Mouse (Mus musculus) CH12.LX (cell line): ENCODE results near the gene Pcx. TPM values are rescaled to one million over a fixed set of nuclear protein-coding genes. Genes with fewer than 3 reads are reported as not detected.

ENCODE experiments used
- DNase-seq: peaks from one replicate; pipeline ENCODE4 v3.0.0-alpha.2; 2013; ENCODE audit errors: extremely low read depth
- H3K27ac ChIP-seq: 2 replicates; pipeline ENCODE4 v1.5.1; 2012; ENCODE audit warnings: low read depth, mild to moderate bottlenecking, control low read depth, moderate library complexity; ENCODE audit not compliant: insufficient read depth
- H3K27me3 ChIP-seq: replicated peaks from 2 replicates; pipeline ENCODE3; 2012; ENCODE audit warnings: inconsistent platforms
- H3K36me3 ChIP-seq, 2 experiments: replicated peaks in 1 of 2; 2 replicates each; pipeline versions ENCODE3 to v1.6.1; 2012; ENCODE audit warnings: inconsistent platforms in 1 of 2, low read length in 1 of 2, mild to moderate bottlenecking in 1 of 2, mixed read lengths in 1 of 2, moderate library complexity in 1 of 2; ENCODE audit not compliant: control insufficient read depth in 1 of 2, insufficient read depth in 1 of 2
- H3K4me1 ChIP-seq, 2 experiments: 2 replicates each; pipeline ENCODE4 v1.6.1; 2012; ENCODE audit warnings: inconsistent platforms in 1 of 2, moderate library complexity in 1 of 2; ENCODE audit not compliant: insufficient read depth in 2 of 2, control insufficient read depth in 1 of 2
- H3K4me2 ChIP-seq: 2 replicates; pipeline ENCODE4 v1.6.1; 2012; ENCODE audit warnings: low read depth, mild to moderate bottlenecking, control low read depth; ENCODE audit not compliant: poor library complexity, insufficient read depth, severe bottlenecking
- H3K4me3 ChIP-seq, 3 experiments: fragments of 150-350 bp in 1 of 3; sonication (generic) in 1 of 3; replicated peaks in 1 of 3; 2 replicates each; pipeline versions ENCODE3 to v1.5.1; 2011 to 2012; ENCODE audit warnings: low read depth in 2 of 3, low read length in 2 of 3, mild to moderate bottlenecking in 2 of 3, moderate library complexity in 2 of 3, control low read depth in 1 of 3, improper control_type of control experiment in 1 of 3, inconsistent platforms in 1 of 3, mixed read lengths in 1 of 3; ENCODE audit not compliant: poor library complexity in 1 of 3
- H3K79me2 ChIP-seq: replicated peaks from 2 replicates; pipeline ENCODE4 v1.6.1; 2012; ENCODE audit warnings: mild to moderate bottlenecking, moderate library complexity; ENCODE audit not compliant: control insufficient read depth, poor library complexity, insufficient read depth, severe bottlenecking; ENCODE audit errors: extremely low read depth
- H3K9ac ChIP-seq: 2 replicates; pipeline ENCODE4 v1.6.1; 2012; ENCODE audit warnings: low read depth, mild to moderate bottlenecking, control low read depth, moderate library complexity; ENCODE audit not compliant: insufficient read depth
- H3K9me3 ChIP-seq: replicated peaks from 2 replicates; pipeline ENCODE3; 2012; ENCODE audit warnings: low read length, inconsistent platforms, mixed read lengths
- CHD2 ChIP-seq: IDR thresholded peaks from 2 replicates; pipeline ENCODE4 v1.6.1; 2011; ENCODE audit warnings: low read length, improper control_type of control experiment
- CTCF ChIP-seq, 2 experiments: IDR thresholded peaks in 1 of 2; conservative IDR thresholded peaks in 1 of 2; 2 replicates each; pipeline ENCODE4 v1.5.1; 2011 to 2012; ENCODE audit warnings: low read depth in 2 of 2, low read length in 2 of 2, improper control_type of control experiment in 1 of 2, inconsistent platforms in 1 of 2, mild to moderate bottlenecking in 1 of 2, moderate library complexity in 1 of 2
- EP300 ChIP-seq: IDR thresholded peaks from 2 replicates; pipeline ENCODE4 v1.6.1; 2011; ENCODE audit warnings: low read length, improper control_type of control experiment
- JUND ChIP-seq: conservative IDR thresholded peaks from 2 replicates; pipeline ENCODE4 v1.6.1; 2011; ENCODE audit warnings: low read depth, low read length, improper control_type of control experiment
- KAT2A ChIP-seq: IDR thresholded peaks from 2 replicates; pipeline ENCODE4 v1.6.1; 2012; ENCODE audit warnings: low read length, improper control_type of control experiment, inconsistent platforms; ENCODE audit not compliant: insufficient replicate concordance
- MAX ChIP-seq: IDR thresholded peaks from 2 replicates; pipeline ENCODE4 v1.6.1; 2011; ENCODE audit warnings: low read length, improper control_type of control experiment
- MAZ ChIP-seq: IDR thresholded peaks from 2 replicates; pipeline ENCODE4 v1.6.1; 2012; ENCODE audit warnings: low read depth, mild to moderate bottlenecking, inconsistent platforms, low read length, improper control_type of control experiment, moderate library complexity
- MEF2A ChIP-seq: IDR thresholded peaks from 2 replicates; pipeline ENCODE4 v1.6.1; 2014; ENCODE audit warnings: low read depth, mild to moderate bottlenecking, inconsistent platforms, low read length, improper control_type of control experiment, borderline replicate concordance
- MXI1 ChIP-seq: IDR thresholded peaks from 2 replicates; pipeline ENCODE4 v1.6.1; 2011; ENCODE audit warnings: mild to moderate bottlenecking, low read depth, low read length, improper control_type of control experiment
- NELFE ChIP-seq: IDR thresholded peaks from 2 replicates; pipeline ENCODE4 v1.6.1; 2011; ENCODE audit warnings: low read depth, low read length, improper control_type of control experiment
- NRF1 ChIP-seq: IDR thresholded peaks from 2 replicates; pipeline ENCODE4 v1.6.1; 2014; ENCODE audit warnings: low read depth, mild to moderate bottlenecking, inconsistent platforms, low read length, improper control_type of control experiment, moderate library complexity
- RAD21 ChIP-seq: IDR thresholded peaks from 2 replicates; pipeline ENCODE4 v1.6.1; 2011; ENCODE audit warnings: low read depth, mild to moderate bottlenecking, low read length, improper control_type of control experiment, moderate library complexity
- RCOR1 ChIP-seq: conservative IDR thresholded peaks from 2 replicates; pipeline ENCODE4 v1.6.1; 2012; ENCODE audit warnings: low read depth, mild to moderate bottlenecking, inconsistent platforms, low read length, improper control_type of control experiment
- SIN3A ChIP-seq: IDR thresholded peaks from 2 replicates; pipeline ENCODE4 v1.6.1; 2012; ENCODE audit warnings: low read length, improper control_type of control experiment, inconsistent platforms
- SMC3 ChIP-seq: IDR thresholded peaks from 2 replicates; pipeline ENCODE4 v1.6.1; 2011; ENCODE audit warnings: low read depth, low read length, improper control_type of control experiment
- TBP ChIP-seq: conservative IDR thresholded peaks from 2 replicates; pipeline ENCODE4 v1.6.1; 2011; ENCODE audit warnings: low read depth, low read length, improper control_type of control experiment
- TCF12 ChIP-seq: IDR thresholded peaks from 2 replicates; pipeline ENCODE4 v1.6.1; 2014; ENCODE audit warnings: low read depth, mild to moderate bottlenecking, inconsistent platforms, low read length, improper control_type of control experiment
- USF1 ChIP-seq: IDR thresholded peaks from 2 replicates; pipeline ENCODE4 v1.6.1; 2014; ENCODE audit warnings: low read depth, mild to moderate bottlenecking, inconsistent platforms, low read length, improper control_type of control experiment
- USF2 ChIP-seq: conservative IDR thresholded peaks from 2 replicates; pipeline ENCODE4 v1.6.1; 2011; ENCODE audit warnings: low read depth, low read length, improper control_type of control experiment
- ZC3H11A ChIP-seq: IDR thresholded peaks from 2 replicates; pipeline ENCODE4 v1.6.1; 2012; ENCODE audit warnings: low read depth, mild to moderate bottlenecking, inconsistent platforms, low read length, improper control_type of control experiment
- ZKSCAN1 ChIP-seq: IDR thresholded peaks from 2 replicates; pipeline ENCODE4 v1.6.1; 2012; ENCODE audit warnings: low read depth, inconsistent platforms, low read length, improper control_type of control experiment, borderline replicate concordance
- ZMIZ1 ChIP-seq: IDR thresholded peaks from 2 replicates; pipeline ENCODE4 v1.6.1; 2012; ENCODE audit warnings: low read depth, mild to moderate bottlenecking, inconsistent platforms, low read length, improper control_type of control experiment
- ZNF384 ChIP-seq: IDR thresholded peaks from 2 replicates; pipeline ENCODE4 v1.6.1; 2012; ENCODE audit warnings: low read depth, low read length, improper control_type of control experiment, inconsistent platforms
- dilution Hi-C: fragments of 300-500 bp; cut with MboI; formaldehyde crosslinking; loops from 2 replicates; pipeline ENCODE4 v1.14.3; 2020; ENCODE audit warnings: low sequenced_read_pairs; ENCODE audit not compliant: extremely low pct_unique_long_range_greater_than_20kb, extremely low pct_ligation_motif_present
- in situ Hi-C: fragments of 300-500 bp; cut with MboI; formaldehyde crosslinking; loops from 3 replicates; pipeline ENCODE4 v1.14.3; 2019; ENCODE audit warnings: low sequenced_read_pairs, low pct_ligation_motif_present, low pct_unique_long_range_greater_than_20kb, mixed read lengths
- polyA plus RNA-seq: library from polyadenylated mRNA; unstranded; fragments of >175 nt; gene quantifications from 2 replicates; pipeline ENCODE4 v1.2.1, GENCODE M21; 2012; ENCODE audit warnings: low read depth; ENCODE audit not compliant: insufficient read length
- total RNA-seq, 2 experiments: library from RNA; depleted of rRNA; stranded (reverse); fragments of 300-350 nt in 1 of 2; fragments of >200 nt in 1 of 2; gene quantifications; 2 replicates each; pipeline ENCODE4 v1.2.3; 2012 to 2014

The Pcx gene
- total and polyA plus RNA-seq, 3 experiments: 7.7 to 14.2 (median 10.7) TPM

- TF ChIP-seq SMC3 (no peak), ZKSCAN1 (no peak), CHD2 (no peak), ZMIZ1 (no peak), MAX (no peak), SIN3A (no peak), MXI1 (no peak)
- TF ChIP-seq, all 38 proteins: peak for 0
- no peak overlapping the region for H3K9ac ChIP-seq
- no peaks in the 10 kb centered on the region for H3K79me2 ChIP-seq
- in situ Hi-C loops: no loop called here
- no peak for DNase-seq
- no peak overlapping the region for H3K4me3 ChIP-seq
- dilution Hi-C loops: no loop called here
- H3K4me2 ChIP-seq: no peak overlapping the region
- H3K4me1 ChIP-seq: no peaks in the 10 kb centered on the region; a peak in 1 of 4 replicates
- no peaks in the 10 kb centered on the region for H3K9me3 ChIP-seq
- H3K27me3 ChIP-seq: no peaks in the 10 kb centered on the region
- H3K36me3 ChIP-seq: no peaks in the 10 kb centered on the region
- no peak overlapping the region for H3K27ac ChIP-seq
Observed at GRCm38 (mm10) chr19:4587426-4587825, 77.2 kb downstream of the Pcx start.

GRCm38 (mm10) chr19:4588430-4588829, 78.2 kb downstream of the Pcx start:
- no peak for TF ChIP-seq MEF2A
- TF ChIP-seq ZNF384: no peak
- no peak for TF ChIP-seq NELFE
- TF ChIP-seq EP300: no peak
- no peak for TF ChIP-seq MAZ
- no peak for TF ChIP-seq CHD2
- no peak for TF ChIP-seq USF1
- no peak for TF ChIP-seq RCOR1
- H3K4me1 ChIP-seq: no peaks in the 10 kb centered on the region; a peak in 1 of 4 replicates
- no peak for DNase-seq
- in situ Hi-C loops: no loop called here
- no peak overlapping the region for H3K4me3 ChIP-seq
- H3K9me3 ChIP-seq: no peaks in the 10 kb centered on the region
- no peaks in the 10 kb centered on the region for H3K79me2 ChIP-seq
- dilution Hi-C loops: no loop called here
- no peak overlapping the region for H3K27ac ChIP-seq
- no peaks in the 10 kb centered on the region for H3K36me3 ChIP-seq
- H3K4me2 ChIP-seq: no peak overlapping the region
- H3K9ac ChIP-seq: no peak overlapping the region
- no peaks in the 10 kb centered on the region for H3K27me3 ChIP-seq

GRCm38 (mm10) chr19:4589081-4589480, 78.8 kb downstream of the Pcx start:
- in situ Hi-C loops: no loop called here
- peak; percentile 45 for TF ChIP-seq RAD21
- no peak for TF ChIP-seq KAT2A
- no peak for TF ChIP-seq SIN3A
- no peak for TF ChIP-seq EP300
- TF ChIP-seq JUND: no peak
- no peak for TF ChIP-seq NRF1
- TF ChIP-seq TCF12: no peak
- no peak for TF ChIP-seq ZKSCAN1
- TF ChIP-seq SMC3: 0 out of 2 replicates have a peak, but pooled peaks have one; percentile 10
- TF ChIP-seq TBP: no peak
- peak in 1 of 2 experiments; percentile 47; a peak in 2 of 4 replicates for TF ChIP-seq CTCF (conservative IDR thresholded peaks at IDR 0.05 in 1 of 2, IDR thresholded peaks at IDR 0.05 in 1 of 2; ENCODE audit: low read depth in 2 of 2, low read length in 2 of 2)
- no peak for TF ChIP-seq NELFE
- TF ChIP-seq USF2: no peak
- no peak for TF ChIP-seq ZC3H11A
- DNase-seq: no peak
- H3K79me2 ChIP-seq: no peaks in the 10 kb centered on the region
- H3K36me3 ChIP-seq: no peaks in the 10 kb centered on the region
- H3K27me3 ChIP-seq: no peaks in the 10 kb centered on the region
- dilution Hi-C loops: no loop called here
- H3K4me3 ChIP-seq: no peak overlapping the region
- H3K27ac ChIP-seq: no peak overlapping the region
- no peaks in the 10 kb centered on the region; a peak in 1 of 4 replicates for H3K4me1 ChIP-seq
- H3K4me2 ChIP-seq: no peak overlapping the region
- no peaks in the 10 kb centered on the region for H3K9me3 ChIP-seq
- H3K9ac ChIP-seq: no peak overlapping the region
